Mouse (Mus musculus): ENCODE measurements around the gene Zfp654.

Gene Zfp654

DNA sequence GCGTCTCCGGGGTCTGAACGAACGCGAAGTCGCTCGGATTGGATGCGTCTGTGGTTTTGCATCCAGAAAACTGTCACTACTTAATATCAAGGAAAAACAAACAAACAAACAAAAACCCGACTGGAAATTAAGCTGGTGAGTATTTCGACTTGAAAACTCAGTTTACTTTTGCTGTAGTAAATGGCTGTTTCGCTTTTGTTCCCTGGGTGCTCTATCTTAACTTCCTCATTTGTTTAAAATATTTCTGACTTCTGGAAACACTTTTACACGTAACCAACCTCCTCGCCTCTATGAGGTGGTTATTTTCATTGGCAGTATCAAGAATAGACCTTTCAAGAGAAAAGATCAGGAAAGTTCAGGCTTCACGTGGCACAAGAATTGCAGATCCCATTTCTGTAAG is 1.4 kb upstream of the Zfp654 start:
- no peak for DNase-seq (ENCODE audit: low spot score)

DNA sequence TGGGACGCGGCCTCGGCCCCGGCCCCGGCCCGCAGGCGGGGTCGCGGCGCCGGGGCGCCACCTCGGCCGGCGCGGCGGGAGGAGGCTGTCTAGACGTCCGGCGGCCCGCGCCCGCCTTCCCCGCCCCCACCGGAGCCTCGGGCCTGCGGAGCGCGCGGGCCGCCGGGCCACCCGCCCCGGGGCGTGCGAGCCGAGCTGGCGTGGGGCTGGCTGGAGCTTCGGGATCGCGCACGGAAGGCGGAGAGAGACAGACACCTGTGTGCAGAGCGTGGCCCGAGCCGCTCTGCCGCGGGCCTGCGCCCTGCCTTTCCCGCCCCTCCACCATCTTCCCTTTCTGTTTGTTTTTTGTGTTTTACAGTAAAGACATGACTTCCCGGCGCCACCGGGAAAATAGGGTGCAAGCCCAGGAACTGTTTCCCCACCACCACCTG is 1.0 kb upstream of the Zfp654 start:
- peak; percentile 41 for DNase-seq (ENCODE audit: low spot score)

DNA sequence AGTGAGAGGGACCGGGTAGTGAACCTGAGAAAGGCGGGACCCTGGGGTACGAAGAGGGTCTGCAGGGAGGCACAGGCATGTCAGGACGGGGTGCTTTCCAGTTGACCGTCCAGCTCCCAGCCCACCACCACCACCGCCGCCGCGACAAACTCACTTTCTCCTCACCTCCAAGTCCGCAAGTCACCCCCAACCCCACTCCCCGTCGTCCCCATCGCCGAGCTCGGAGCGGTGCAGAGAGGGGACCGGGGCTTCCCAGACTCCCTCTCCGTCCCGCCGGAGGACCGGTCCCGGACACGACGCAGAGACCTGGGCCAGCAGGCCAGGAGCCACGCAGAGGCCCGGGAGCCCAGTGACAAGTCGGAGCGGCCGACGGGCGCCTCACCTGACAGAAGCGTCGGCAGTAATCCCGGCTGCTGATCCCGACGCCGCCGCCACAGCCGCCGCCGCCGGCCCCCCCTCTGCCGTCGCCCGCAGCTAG is 328 bp downstream of the Zfp654 start:
- DNase-seq (ENCODE audit: low spot score), result no peak

DNA sequence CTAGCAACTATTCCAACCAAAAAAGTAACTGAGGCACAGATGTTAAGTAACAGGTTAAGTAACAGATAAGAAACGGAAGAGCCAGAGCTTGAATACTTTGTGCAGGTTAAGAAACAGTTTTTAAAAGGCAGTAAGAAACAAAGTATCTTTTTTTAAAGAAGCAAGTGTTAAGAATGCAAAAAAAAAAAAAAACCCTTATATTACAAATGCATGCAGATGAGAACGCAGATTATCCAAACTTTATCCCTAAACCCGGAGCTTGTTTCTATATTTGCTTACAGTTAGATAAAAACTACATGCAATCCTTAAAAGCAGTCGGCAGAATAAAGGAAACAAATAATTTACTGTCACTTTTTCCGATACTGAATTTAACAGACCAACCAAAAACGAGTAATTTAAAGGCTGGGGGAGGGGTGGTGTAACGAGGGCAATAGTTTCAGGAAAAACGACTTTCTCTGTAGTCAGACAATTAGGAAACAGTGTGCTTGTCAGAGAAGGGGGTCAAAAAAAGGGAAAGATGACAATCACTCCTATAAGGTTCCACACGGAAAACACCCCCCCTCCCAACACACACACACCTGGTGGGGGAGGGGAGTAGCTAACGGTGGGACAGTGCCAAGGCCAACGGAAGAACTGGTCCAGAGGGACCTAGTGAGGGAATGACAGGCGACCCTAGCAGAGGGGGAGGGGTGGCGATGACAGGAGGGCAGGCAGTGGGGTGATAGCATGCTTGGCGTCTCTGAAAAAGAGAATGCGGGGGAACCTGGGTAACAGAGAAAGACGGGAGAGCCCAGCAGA is 966 bp downstream of the Zfp654 start:
- DNase-seq (ENCODE audit: low spot score), result peak; percentile 65

DNA sequence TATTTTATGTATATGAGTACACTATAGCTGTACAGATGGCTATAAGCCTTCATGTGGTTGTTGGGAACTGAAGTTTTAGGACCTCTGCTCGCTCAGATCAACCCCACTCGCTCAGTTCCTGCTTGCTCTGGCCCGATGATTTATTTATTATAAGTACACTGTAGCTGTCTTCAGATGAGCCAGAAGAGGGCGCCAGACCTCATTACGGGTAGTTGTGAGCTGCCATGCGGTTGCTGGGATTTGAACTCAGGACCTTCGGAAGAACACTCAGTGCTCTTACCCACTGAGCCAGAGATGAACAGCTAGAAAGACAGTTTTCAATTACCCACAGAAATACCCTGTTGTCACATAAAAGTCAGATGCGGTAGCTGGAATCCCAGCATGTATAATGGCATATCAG is 5.5 kb downstream of the Zfp654 start:
- peak; percentile 14 for DNase-seq (ENCODE audit: low spot score)

GRCm38 (mm10) chr16:64842374-64842729 is 9.1 kb downstream of the Zfp654 start:
- DNase-seq (ENCODE audit: low spot score), result no peak

DNA sequence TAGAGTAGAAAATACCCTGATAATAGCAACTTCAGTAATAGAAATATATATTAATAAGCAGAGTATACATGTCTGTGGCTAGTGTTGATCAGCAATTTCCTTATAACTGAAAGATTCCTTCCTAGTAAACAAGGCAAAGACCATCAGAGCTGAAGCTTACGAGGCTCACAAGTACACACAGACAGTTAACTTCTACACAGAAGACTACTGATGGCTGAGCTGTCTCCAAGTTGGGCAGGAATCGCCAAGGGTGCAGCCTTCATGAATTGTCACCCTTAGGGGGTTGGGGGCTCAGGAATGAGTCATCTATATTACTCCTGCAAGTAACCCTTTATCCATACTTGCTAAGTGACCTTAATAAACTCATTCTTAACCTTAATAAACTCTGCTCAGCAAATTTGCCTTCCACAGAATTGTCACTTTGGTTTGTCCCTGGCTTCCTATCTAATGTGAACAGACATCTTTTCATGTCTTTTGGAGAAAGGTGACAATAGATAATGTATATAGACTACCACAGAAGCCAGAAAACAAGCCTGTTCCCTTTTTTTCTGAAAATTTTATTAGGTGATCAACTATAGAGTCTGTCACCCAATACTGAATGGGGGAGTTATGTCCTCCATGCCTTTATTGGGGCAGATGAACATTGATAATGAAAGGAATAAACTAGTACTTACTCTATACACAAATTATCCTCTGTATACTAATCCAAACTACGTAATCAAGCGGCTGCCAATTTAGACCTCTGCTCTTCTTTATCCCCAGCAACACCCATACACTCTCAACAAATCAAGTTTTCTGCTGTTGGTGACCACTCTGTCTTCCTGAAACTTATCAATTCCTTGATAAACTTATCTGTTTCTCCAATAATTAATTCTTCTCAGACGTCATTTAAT is 9.7 kb downstream of the Zfp654 start:
- no peak for DNase-seq (ENCODE audit: low spot score)

GRCm38 (mm10) chr16:64836709-64837108 is 14.7 kb downstream of the Zfp654 start:
- DNase-seq (ENCODE audit: low spot score), result no peak

GRCm38 (mm10) chr16:64835996-64836545 is 15.4 kb downstream of the Zfp654 start:
- no peak for DNase-seq (ENCODE audit: low spot score)

- no peak for DNase-seq (ENCODE audit: low spot score)
Observed at GRCm38 (mm10) chr16:64830291-64830690, 21.2 kb downstream of the Zfp654 start.

GRCm38 (mm10) chr16:64824474-64824873 is 27.0 kb downstream of the Zfp654 start:
- no peak for DNase-seq (ENCODE audit: low spot score)

DNA sequence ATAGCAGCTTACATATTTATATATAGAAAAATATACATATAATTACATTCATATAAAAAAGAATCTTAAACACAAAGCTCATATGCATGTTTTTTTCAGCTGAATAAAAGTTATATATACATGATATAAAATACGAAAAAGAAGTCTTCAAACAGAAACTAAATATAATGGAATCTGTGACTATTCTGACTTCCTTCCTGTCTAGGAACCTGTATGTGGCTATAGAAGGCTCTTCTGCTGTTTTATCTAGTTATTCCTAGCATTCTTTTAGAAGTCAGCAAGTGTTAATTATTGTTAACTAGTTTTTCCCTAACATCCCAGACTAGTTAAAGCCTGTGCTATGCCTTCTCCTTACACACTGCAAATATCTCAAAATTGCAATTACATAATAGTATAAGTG is 27.6 kb downstream of the Zfp654 start:
- no peak for DNase-seq (ENCODE audit: low spot score)

- no peak for DNase-seq (ENCODE audit: low spot score)
Observed at GRCm38 (mm10) chr16:64817094-64817765, 34.2 kb downstream of the Zfp654 start.

- DNase-seq (ENCODE audit: low spot score), result no peak
Observed at GRCm38 (mm10) chr16:64803041-64803440, 48.4 kb downstream of the Zfp654 start.

DNA sequence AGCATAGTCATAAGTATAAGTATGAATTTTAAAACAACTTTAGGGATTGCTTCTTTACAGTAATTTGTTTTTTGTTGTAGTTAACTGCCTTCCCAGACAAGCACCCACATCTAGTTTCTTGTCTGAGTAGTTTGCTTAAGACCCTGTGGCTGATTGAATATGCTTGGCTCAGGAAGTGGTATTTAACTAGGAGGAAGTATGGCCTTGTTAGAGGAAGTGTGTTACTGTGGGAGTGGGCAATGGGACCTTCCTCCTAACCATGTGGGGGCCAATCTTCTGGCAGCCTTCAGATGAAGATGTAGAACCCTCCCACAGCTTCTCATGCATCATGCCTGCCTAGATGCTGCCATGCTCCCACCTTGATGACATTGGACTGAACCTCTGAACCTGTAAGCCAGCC is 49.8 kb downstream of the Zfp654 start:
- DNase-seq (ENCODE audit: low spot score), result no peak

DNA sequence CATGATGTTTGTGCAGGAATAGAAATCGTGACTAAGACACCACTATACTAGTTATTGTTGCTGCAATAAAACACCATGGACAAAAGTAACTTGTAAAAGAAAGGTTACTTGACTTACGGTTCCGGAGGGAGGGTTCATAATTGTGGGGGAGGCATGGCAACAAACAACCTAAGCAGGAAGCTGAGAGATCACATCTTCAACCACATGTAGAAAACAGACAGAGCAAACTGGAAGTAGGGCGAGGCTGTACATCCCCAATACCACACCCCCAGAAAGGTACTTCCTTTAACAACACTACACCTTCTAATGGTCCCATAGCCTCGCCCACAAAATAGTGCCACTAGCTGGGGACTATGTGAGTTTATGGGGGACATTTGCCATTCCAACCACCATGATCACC is 51.1 kb downstream of the Zfp654 start:
- no peak for DNase-seq (ENCODE audit: low spot score)

DNA sequence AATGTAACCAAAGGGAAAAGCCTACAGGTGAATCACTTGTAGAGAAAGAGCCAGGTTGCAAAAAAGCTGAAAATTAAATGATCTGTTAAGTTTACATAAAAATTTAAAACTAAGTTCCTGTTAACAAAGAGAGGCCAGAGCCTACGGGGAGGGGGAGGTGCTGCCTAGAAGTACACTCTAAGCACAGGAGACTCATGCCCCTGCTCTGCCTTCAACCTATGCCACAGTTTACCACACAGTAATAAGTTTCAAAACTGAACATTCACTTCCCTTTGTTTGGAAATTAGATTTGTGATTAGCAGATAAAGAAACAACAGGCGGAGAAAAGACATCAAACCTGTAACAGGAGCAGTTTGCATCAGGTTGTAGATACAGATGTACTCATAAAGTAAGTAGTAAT is 56.6 kb downstream of the Zfp654 start:
- no peak for DNase-seq (ENCODE audit: low spot score)

DNA sequence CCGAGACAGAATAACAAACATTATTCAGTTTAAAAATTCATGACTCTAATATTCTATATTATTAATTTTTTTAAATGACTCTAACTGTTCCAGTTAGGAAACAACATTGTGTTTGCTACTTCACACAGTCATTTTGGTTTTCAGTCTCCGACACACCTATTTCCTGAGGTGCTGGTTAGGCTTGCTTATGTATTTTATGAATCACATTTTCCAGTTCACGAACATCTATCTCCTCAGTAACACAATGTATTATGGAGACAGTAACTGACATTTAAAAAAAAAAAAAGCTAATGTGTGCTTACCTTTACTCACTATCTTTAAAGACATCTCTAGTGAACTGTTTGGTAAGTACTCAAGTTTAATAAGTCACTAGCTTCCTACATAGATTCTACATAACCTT is 61.7 kb downstream of the Zfp654 start:
- DNase-seq (ENCODE audit: low spot score), result no peak

DNA sequence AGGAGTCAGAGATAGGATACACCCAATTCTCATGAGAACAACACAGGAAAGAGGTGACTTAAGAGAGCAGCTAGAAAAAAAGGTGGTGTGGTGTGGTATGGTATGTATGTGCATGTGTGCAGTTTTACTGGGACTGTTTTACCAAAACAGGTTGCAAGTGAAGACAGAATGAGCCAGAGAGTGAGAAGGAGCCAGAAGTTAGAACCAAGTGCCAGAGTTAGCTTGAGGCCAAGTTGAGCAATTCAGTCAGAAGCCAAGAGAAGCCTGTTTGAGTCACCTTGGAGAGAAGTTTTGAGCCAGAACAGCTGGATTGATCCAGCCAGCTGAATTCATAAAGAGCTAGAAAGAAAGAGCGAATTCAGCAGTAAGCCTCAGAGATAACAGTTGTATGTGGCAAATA is 75.9 kb downstream of the Zfp654 start:
- DNase-seq (ENCODE audit: low spot score), result no peak

- DNase-seq (ENCODE audit: low spot score), result no peak
Observed at GRCm38 (mm10) chr16:64771431-64771818, 80.0 kb downstream of the Zfp654 start.

DNA sequence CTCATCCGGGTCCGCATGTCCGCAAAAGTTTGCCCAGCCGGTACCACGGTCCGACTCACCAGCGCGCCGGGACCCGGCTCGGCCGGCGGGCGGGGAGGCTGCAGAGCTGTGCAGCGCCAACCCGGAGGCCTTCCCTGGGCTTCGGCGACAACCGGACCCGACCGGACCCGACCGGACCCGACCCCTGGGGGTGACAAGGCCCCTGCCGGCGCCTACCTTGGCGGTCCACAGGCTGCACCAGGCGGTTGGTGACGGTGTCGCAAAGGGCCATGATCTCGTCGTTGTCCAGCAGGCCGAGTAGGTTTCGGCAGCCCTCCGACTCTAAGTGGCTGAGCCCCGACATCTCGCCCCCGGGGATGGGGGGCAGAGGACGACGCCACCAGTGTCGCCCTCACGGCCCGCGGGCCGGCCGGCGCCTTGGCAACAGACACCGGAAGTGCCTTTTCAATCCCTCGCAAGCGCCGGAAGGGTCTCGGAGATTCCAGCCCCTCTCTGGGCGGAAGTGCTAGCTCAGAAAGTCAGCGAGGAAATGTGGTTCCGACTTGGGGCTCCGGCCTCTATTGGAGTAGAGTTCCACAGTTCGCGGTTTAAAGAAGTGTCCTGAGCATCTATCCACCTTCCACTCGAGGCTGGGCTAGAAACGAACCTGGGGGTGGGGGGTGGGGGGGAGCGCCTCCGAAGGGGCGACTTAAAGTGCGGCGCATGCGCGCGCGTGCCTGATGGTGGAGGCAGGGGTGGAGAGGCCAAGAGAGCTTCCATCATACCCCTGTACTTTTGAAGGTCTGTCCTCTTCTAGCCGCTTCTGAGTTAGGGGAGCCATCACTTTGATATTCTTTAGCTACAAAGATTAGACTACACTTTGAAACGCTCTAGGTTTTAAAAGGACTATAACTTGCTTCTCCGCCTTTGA is 80.7 kb downstream of the Zfp654 start, which contains the start of gene 4930453N24Rik:
Gene 4930453N24Rik, minus strand, starts transcription at position 641 of the 910 bp plus-strand sequence.
- DNase-seq (ENCODE audit: low spot score), result peak; percentile 94

Measured in embryo, embryonic 10.5 days (tissue).